Mouse (Mus musculus) cortical plate, adult 2 months (tissue): Measurements from ENCODE around the gene Zdhhc19. TPM values are rescaled to one million over a fixed set of nuclear protein-coding genes. Genes with fewer than 3 reads are reported as not detected.

Source experiments
- H3K27ac ChIP-seq: fragments of 200-500 bp; 2 replicates; pipeline ENCODE4 v1.5.1; 2012; ENCODE audit warnings: low read length, control low read depth, inconsistent platforms; ENCODE audit not compliant: insufficient read depth
- H3K4me1 ChIP-seq: fragments of 200-500 bp; 2 replicates; pipeline ENCODE4 v1.6.1; 2011; ENCODE audit warnings: low read length; ENCODE audit not compliant: control insufficient read depth, insufficient read depth
- H3K4me3 ChIP-seq: fragments of 200-500 bp; 2 replicates; pipeline ENCODE4 v1.5.1; 2011; ENCODE audit warnings: mild to moderate bottlenecking, low read length, control low read depth; ENCODE audit not compliant: insufficient read depth
- CTCF ChIP-seq: fragments of 200-500 bp; IDR thresholded peaks from 2 replicates; pipeline ENCODE4 v1.5.1; 2011; ENCODE audit warnings: mild to moderate bottlenecking, control low read depth, low read length; ENCODE audit not compliant: insufficient read depth; ENCODE audit errors: extremely low read depth
- POLR2A ChIP-seq: fragments of 200-500 bp; IDR thresholded peaks from 2 replicates; pipeline ENCODE4 v1.6.1; 2011; ENCODE audit warnings: mild to moderate bottlenecking, low read length, control low read depth; ENCODE audit not compliant: insufficient read depth; ENCODE audit errors: extremely low read depth
- polyA plus RNA-seq: library from polyadenylated mRNA; depleted of rRNA; stranded (reverse); fragments of >200 nt; gene quantifications from 2 replicates; pipeline ENCODE4 v1.2.3, GENCODE M21; 2012

Zdhhc19 gene
- polyA plus RNA-seq, 1 experiment = not detected

DNA sequence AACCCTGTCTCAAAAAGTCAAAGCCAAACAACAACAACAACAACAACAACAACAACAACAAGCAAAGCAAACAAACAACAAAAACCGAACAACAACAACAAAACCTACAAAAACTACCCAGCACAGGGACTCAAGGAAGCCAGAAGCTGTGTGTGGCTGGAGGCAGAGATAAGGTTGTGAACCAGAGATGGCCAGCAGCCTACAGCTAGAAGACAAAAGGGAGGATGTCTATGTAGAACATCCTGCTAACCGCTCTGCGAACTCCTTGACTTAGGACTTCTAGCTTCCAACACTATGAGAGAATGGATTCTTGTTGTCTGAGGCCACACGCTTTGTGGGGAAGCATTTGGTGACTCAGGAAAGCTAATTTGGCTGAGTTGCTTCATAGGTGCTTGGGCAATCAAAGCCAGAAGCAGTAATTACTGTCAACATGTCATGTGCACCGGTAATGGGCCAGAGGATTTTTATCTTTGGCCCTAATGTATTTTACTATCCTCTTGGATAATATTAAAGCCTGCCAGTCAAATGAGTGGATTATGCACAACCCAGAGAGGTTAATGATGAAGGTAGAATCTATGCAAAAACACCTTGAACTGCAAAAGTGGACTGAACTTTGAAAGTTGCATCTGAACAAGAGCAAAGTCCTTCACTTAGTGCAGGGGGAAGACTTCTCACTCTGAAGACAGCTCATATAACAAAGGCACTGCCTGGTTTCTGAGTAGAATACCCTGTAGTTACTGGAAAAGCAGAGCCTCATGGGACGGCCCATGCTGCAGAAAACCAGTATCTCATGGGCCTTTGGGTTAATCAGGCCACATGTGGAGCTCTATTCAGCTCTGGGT is 45.5 kb downstream of the Zdhhc19 start:
- Histone ChIP-seq H3K4me1 (no peaks in the 10 kb centered on the region), H3K4me3 (no peak overlapping the region), H3K27ac (no peak overlapping the region)
- TF ChIP-seq POLR2A (no peak), CTCF (no peak)

DNA sequence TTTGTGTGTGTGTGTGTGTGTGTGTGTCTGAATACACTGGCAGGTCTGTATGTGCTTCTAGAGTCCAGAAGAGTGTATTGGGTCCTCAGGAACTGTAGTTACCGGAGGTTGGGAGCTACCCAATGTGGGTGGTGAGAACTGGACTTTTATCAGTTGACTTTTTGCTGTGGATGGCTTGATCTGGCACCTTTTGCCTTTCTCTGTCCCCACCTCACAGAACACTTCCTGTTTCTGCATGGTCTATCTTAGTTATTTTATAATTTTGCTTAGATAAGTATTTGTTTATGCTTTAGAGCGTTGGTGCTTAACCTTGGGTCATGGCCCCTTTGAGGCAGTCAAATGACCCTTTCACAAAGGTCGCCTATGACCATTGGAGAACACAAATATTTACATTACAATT is 47.4 kb downstream of the Zdhhc19 start:
- H3K4me3 ChIP-seq = no peak overlapping the region
- TF ChIP-seq CTCF = no peak
- TF ChIP-seq POLR2A = no peak
- no peaks in the 10 kb centered on the region for H3K4me1 ChIP-seq
- no peak overlapping the region for H3K27ac ChIP-seq

DNA sequence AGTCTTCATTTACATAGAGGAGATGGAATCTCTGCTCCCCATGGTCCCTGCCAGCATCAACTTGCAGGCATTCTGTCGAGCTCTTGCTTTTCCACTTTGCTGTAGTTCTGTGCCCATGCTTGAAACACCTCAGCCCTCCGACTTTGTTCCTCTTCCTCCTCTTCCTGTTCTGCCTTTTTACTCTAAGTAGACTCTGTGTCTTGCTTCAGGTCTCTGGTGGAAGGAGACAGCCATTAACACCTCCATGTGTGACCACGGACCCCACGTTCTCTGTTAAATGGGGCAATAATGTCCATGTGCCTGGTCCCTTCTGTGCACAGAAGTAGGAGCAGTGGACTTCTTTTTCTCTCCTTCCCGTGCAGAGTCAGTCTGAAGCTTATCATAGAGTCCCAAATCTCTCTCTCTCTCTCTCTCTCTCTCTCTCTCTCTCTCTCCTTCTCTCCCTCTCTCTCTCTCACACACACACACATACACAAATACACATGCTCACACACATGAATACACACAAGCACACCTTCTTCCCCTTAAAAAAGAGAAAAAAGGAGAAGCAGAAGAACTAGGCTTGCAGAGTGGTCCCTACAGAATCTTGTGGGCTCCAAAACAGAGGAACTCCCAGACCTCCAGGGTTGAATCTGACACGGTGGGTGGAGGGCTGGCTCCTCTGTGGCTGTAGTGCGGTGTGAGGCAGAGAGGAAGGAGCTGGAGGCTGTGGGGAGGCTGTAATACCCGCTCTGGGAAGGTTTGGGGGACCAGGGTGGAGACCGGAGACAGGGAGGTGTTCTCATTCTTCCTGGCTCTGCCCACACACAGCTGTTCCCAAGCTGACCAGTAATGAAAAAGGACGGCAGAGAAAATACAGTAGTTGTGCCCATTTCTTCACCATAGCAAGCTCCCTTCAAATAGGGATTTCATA is 51.3 kb downstream of the Zdhhc19 start:
- no peak overlapping the region for H3K4me3 ChIP-seq
- H3K4me1 ChIP-seq = no peaks in the 10 kb centered on the region
- no peak overlapping the region for H3K27ac ChIP-seq
- TF ChIP-seq CTCF = no peak
- TF ChIP-seq POLR2A = no peak

DNA sequence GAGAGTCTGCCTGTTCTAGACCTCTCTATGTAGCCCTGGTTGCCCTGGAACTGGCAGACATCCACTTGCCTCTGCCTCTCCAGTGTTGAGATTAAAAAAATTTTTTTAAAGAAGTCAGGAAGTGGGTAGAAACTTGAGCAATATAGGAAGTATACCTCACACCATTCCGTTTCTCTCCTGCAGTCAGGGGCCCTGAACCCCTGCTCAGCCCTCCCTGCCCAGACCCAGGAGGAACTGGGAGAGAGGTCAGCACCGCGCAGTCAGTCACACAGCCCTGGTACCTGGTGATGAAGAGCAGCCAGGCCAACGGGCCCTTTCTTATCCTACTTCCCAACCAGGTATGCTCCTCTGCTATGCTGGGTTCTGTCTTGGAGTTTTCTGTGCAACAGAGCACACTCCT is 54.0 kb downstream of the Zdhhc19 start:
- no peak for TF ChIP-seq POLR2A
- TF ChIP-seq CTCF = no peak
- Histone ChIP-seq H3K4me3 (no peak overlapping the region), H3K27ac (no peak overlapping the region), H3K4me1 (no peaks in the 10 kb centered on the region)

DNA sequence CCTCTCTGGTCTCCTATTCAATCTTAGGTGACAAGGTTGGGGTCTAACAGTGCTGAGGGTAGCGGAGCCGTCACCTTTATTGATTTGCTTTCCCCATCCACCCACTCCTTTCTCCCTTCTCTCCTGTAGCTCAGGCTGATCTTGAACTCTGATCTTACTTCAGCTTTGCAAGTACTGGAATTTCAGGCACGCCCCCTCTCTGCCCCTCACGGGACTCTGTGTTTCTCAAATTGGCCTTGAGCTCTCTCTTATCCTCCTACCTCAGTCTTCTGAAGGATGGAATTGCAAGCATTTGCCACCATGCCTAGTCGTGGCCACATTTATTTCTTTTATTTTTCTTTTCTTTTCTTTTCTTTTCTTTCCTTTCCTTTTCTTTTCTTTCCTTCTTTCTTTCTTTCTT is 54.4 kb downstream of the Zdhhc19 start:
- no peak overlapping the region for H3K4me3 ChIP-seq
- no peaks in the 10 kb centered on the region for H3K4me1 ChIP-seq
- TF ChIP-seq CTCF (no peak), POLR2A (no peak)
- no peak overlapping the region for H3K27ac ChIP-seq

DNA sequence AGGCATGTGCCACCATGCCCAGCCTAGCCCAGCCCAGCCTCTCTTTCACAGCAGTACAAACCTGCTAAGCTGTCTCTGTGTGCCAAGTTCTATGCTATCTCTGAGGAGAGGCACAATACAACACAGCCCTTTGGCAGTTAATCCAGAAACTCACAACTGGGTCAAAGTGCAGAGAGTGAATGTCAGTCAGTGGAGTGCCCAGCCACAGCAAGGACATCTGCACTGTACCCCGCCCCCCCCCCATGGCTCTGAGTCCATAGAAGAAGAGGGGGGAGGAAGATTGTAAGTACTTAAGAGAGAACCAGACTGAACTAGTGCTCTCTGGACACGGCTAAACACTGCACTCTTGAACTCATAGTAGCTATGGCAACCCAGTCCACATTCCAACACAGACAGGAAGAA is 55.3 kb downstream of the Zdhhc19 start:
- Histone ChIP-seq H3K4me1 (no peaks in the 10 kb centered on the region), H3K4me3 (no peak overlapping the region), H3K27ac (no peak overlapping the region)
- TF ChIP-seq CTCF (no peak), POLR2A (no peak)

DNA sequence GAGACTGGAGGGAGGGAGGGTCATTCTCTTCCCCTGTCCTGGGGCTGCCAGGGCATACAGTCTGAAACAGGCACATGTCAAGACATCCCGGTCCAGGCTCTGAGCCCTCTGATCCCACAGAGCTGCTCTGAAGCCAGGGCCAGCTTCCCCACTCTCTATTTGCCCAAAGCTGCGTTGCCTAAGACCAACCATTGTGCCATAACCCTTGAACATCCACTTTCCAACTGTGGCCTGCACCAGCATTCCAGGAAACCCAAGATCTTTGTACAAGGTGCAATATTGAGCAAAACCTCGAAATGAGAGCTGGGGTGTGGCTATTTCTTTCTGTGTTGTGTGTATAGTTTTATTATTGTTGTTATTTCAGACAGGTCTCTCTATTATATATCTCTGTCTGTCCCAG is 59.5 kb downstream of the Zdhhc19 start:
- TF ChIP-seq CTCF = no peak
- no peak overlapping the region for H3K4me3 ChIP-seq
- H3K27ac ChIP-seq = no peak overlapping the region
- no peaks in the 10 kb centered on the region for H3K4me1 ChIP-seq

DNA sequence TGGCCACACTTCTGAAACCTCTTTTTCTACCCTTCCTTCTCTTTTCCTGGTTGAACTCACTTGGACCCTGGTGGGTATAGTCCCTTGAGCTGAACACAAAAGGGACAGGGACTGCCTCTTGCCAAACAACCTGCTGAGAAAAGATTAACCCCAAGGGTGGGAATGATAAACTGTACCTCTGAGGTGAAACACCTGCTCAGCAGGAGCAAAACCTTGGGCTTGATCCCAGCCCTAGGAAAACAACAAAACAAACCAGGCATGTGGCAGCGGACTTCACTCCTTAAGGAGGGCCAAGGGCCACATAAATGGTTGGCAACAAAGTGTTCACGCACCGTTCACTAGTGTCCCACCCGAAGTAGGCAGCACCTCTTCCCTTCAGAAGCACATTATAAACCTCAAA is 63.4 kb downstream of the Zdhhc19 start:
- Histone ChIP-seq H3K4me1 (no peaks in the 10 kb centered on the region), H3K27ac (no peak overlapping the region), H3K4me3 (no peak overlapping the region)
- TF ChIP-seq CTCF (no peak), POLR2A (no peak)

DNA sequence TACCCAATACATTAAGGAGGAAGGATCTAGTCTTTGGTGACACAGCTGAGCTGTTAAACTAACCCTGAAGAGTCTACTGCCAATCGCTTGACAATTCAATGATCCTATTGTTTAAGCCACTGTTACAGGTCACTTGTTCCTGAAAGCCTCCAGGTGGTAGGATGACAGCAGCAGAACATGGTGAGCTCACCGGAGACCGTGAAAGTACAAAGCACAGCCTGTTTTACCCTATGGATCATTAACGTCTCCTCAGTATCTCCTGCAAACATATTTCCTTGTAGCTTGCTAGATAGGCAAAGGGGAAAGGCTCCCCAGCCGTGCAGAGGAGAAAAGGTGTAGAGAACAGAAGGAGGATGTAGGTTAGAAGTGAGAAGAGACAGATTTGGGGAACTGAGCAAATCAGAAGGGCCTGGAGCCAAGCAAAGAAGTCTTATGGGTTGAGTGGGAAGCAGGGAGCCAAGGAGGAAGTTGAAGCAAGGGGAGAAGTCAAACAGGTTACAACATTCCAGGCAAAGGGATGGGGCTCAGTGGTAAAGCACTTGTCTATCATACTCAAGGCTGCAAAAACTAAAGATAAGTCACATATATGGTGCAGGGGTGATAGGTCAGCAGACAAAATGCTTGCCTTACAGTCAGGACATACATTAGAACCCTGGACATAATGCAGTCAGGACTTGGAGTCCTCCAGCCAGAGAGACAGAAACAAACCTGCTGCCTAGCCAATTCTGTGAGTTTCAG is 67.2 kb downstream of the Zdhhc19 start:
- H3K4me3 ChIP-seq = no peak overlapping the region
- no peak overlapping the region for H3K27ac ChIP-seq
- no peaks in the 10 kb centered on the region for H3K4me1 ChIP-seq
- no peak for TF ChIP-seq POLR2A
- no peak for TF ChIP-seq CTCF
